Mouse (Mus musculus): ENCODE measurements around the gene Wdr20. TPM values are rescaled to one million over a fixed set of nuclear protein-coding genes. Genes with fewer than 3 reads are reported as not detected.
"Not testable (repeated sequence)": the region's sequence is repeated elsewhere in the genome, so short reads cannot be mapped to it uniquely, and the experiment has no call there.

Wdr20 gene
- polyA plus RNA-seq, 1 experiment from 2014 or later = 27.1 TPM

DNA sequence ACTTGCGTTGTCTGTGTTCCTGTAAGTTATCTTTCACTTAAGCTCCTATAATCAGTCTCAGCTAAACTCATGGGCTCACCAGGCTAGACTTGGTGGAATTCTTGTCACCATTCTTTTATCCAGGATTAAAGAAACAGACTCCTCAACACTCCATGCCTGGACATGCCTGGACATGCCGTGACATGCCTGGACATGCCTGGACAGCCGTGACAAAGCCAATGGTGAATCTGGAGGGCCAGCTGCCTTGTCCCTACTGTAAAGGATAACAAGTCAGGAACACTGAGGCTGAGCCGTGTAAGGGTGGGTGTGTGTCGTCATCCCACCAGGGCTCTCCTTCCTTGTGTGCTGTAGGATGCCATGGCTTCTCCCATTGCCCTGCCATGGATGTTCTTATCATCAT is 12.7 kb upstream of the Wdr20 start:
- ATAC-seq (ENCODE audit: low read depth) = no peak
- Histone ChIP-seq H3K4me3 (no peak overlapping the region), H3K4me2 (no peak overlapping the region), H3K9me3 (no peaks in the 10 kb centered on the region), H3K4me1 (replicated peaks) (no peaks in the 10 kb centered on the region), H3K27me3 (peaks cover 9% of the 10 kb centered on the region; the same call in 1 of the 2 replicates), H3K9ac (no peak overlapping the region), H3K27ac (replicated peaks) (no peak overlapping the region), H3K36me3 (no peaks in the 10 kb centered on the region)
- 95% methylated on average over 5 of the region's 5 CpGs for WGBS

DNA sequence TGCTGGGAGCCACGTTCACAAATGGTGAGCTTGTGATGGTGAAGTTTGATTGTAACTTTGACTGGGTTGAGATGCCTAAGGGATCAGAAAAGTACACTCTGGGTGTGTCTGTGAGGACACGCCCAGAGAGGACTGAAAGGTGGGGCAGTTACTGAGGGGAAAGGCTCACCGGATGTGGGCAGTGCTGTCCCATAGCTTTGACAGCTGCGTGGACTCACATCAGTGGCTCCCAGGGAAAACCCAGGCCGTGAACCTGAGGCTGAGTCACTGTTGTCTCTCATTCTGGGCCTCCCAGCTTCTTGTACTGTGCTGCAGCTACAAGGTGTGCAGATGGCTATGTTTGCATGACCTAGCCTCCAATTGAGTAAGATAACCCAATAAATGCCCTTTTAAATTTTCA is 12.3 kb upstream of the Wdr20 start:
- ATAC-seq (ENCODE audit: low read depth) = no peak
- H3K27ac ChIP-seq (replicated peaks) = no peak overlapping the region
- WGBS = 85% methylated on average over 5 of the region's 5 CpGs
- no peak overlapping the region for H3K9ac ChIP-seq
- peaks cover 9% of the 10 kb centered on the region; the same call in 1 of the 2 replicates for H3K27me3 ChIP-seq
- H3K36me3 ChIP-seq = no peaks in the 10 kb centered on the region
- no peaks in the 10 kb centered on the region for H3K9me3 ChIP-seq
- H3K4me1 ChIP-seq (replicated peaks) = no peaks in the 10 kb centered on the region
- no peak overlapping the region for H3K4me3 ChIP-seq
- H3K4me2 ChIP-seq = no peak overlapping the region

DNA sequence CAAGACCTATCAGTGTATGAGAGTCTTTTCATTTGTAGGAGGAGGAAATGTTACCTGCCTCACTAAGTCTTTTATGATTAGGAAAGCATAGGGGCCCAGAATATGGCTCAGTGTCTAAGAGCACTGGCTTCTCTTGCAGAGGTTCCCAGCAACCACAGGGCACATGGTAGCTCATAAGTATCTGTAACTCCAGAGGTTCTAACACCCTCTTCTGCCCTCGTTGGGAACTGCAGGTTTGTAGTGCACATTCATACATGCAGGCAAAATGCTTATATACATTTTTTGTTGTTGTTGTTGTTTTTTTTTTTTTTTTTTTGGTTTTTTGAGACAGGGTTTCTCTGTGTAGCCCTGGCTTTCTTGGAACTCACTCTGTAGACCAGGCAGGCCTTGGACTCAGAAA is 11.3 kb upstream of the Wdr20 start:
- H3K4me3 ChIP-seq = no peak overlapping the region
- H3K27me3 ChIP-seq = peaks cover 9% of the 10 kb centered on the region; the same call in 1 of the 2 replicates
- no peak for ATAC-seq (ENCODE audit: low read depth)
- H3K36me3 ChIP-seq = no peaks in the 10 kb centered on the region
- no peak overlapping the region for H3K9ac ChIP-seq
- no peak overlapping the region for H3K4me2 ChIP-seq
- WGBS = 57% methylated on average over 1 of the region's 1 CpGs
- no peaks in the 10 kb centered on the region for H3K4me1 ChIP-seq (replicated peaks)
- no peaks in the 10 kb centered on the region for H3K9me3 ChIP-seq
- no peak overlapping the region for H3K27ac ChIP-seq (replicated peaks)

DNA sequence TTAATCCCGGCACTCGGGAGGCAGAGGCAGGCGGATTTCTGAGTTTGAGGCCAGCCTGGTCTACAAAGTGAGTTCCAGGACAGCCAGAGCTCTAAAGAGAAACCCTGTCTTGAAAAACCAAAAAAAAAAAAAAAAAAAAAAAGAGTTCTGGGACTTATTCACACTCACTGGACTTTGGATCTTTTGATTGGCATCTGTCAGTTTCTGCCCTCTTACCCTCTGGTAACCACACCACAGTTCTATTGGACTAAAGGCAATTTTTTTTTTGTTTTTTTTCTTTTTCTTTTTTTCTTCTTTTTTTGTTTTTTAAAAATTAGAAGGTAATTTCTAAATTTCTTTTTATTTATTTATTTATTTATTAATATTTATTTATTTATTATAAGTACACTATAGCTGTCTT is 4.5 kb upstream of the Wdr20 start:
- H3K27ac ChIP-seq (replicated peaks); ATAC-seq (ENCODE audit: low read depth); H3K4me2 ChIP-seq; H3K36me3 ChIP-seq; H3K9ac ChIP-seq; H3K9me3 ChIP-seq; H3K27me3 ChIP-seq; H3K4me3 ChIP-seq: not testable (repeated sequence)
- peaks cover 10% of the 10 kb centered on the region for H3K4me1 ChIP-seq (replicated peaks)
- WGBS = 98% methylated on average over 3 of the region's 3 CpGs

DNA sequence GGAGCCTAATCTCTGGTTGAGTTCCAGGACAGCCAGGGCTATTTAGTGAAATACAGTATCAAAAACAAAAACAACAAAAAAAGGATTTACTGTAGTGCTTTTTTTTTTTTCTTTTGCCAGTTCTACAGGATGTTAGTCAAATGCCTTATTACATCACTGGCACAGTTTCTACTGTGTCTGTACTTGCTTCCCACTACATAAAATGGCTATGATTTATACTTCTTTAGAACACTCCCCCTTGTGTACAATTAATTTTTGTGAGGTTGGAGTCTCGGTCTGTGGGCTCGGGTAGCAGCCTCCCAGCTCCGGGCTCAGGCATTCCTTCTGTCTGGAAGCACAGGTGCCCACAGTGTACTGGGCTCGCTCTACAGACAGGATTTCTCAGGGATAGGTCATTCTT is 1.1 kb upstream of the Wdr20 start:
- H3K27ac ChIP-seq (replicated peaks) = no peak overlapping the region
- 8% methylated on average over 4 of the region's 4 CpGs for WGBS
- H3K9ac ChIP-seq = 0 out of 2 replicates have a peak overlapping the region, but pooled peaks have one; percentile 79

DNA sequence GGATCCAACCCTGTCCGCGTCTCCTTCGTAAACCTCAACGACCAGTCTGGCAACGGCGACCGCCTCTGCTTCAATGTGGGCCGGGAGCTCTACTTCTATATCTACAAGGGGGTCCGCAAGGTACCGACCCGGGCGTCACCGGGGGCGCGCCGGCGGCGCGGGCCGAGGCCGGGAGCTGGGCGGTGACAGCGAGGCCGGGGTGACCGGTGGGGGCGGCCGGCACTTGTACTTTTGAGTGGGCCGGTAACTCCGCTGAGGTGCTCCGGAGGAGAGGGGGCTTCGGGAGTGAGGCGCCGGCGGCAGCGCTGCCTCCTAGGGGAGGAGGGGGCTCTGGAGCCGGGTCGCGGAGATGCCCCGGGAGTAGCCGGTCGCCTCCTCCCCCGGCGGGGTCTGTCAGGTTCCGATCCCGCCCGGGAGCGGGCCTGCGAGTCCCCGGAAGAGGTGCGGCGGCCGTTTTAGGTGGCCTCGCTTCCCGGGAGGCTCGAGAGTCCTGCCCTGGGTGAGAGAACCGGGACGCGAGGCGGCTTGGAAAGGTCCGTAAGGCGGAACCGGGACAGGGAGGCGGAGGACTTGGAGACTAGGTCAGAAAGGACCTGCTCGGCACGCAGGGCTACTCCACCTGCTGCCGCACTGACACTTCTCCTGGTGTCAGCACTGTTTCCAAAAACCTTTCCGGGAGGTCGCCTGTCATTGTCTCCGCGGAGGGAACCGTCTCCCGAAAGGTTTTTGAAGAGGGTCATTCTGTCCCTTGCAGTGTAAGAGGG is 596 bp downstream of the Wdr20 start:
- no peaks in the 10 kb centered on the region for H3K9me3 ChIP-seq
- H3K27me3 ChIP-seq = no peaks in the 10 kb centered on the region; the same call in none of the 2 replicates
- ATAC-seq (ENCODE audit: low read depth) = peak; percentile 81
- peak overlapping the region; percentile 99 for H3K4me3 ChIP-seq
- peak overlapping the region; percentile 89 for H3K4me2 ChIP-seq
- WGBS = under 1% methylated on average over 66 of the region's 72 CpGs
- H3K27ac ChIP-seq (replicated peaks) = peak overlapping the region; percentile 92
- H3K36me3 ChIP-seq = no peaks in the 10 kb centered on the region
- H3K4me1 ChIP-seq (replicated peaks) = peaks cover 26% of the 10 kb centered on the region
- H3K9ac ChIP-seq = peak overlapping the region; percentile 97

More for the DNA sequence above, 1.1 kb upstream of the Wdr20 start:
- Histone ChIP-seq H3K4me3 (peak overlapping the region; percentile 99), H3K36me3 (no peaks in the 10 kb centered on the region), H3K4me2 (peak overlapping the region; percentile 89), H3K9me3 (no peaks in the 10 kb centered on the region), H3K4me1 (replicated peaks) (peaks cover 26% of the 10 kb centered on the region), H3K27me3 (no peaks in the 10 kb centered on the region; the same call in none of the 2 replicates)
- no peak for ATAC-seq (ENCODE audit: low read depth)

DNA sequence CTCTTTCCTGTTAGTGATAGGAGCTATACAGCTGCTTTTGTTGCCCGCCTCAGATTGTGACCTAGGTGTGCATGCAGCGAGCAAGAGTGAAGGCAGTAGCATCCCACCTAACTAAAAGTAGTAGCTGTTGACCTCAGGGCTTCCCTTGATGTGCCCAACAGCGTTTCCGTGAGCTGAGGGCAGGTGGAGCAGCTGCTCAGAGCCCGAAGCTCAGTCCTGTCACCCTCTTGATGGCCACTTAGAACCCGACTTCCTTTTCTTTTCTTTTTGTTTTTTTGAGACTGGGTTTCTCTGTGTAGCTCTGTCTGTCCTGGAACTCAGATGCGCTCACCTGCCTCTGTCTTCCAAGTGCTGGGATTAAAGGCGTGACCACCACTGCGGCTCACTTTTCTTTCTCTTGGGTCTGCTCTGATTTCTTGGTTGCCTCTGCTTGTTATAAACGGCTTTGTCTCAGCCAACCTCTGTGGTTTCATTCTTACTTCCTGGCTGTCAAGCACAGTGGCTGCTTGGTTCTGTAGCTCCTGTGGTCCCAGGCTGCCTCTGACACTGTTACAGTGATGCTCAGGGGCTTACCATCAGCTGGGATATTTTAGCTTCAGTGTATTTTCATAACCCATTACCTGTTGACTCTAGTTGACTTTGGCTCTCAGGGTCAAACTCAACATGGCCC is 13.2 kb downstream of the Wdr20 start:
- WGBS = 88% methylated on average over 10 of the region's 10 CpGs
- no peak overlapping the region for H3K4me2 ChIP-seq
- no peak overlapping the region for H3K9ac ChIP-seq
- H3K4me3 ChIP-seq = no peak overlapping the region
- no peak for ATAC-seq (ENCODE audit: low read depth)
- no peak overlapping the region for H3K27ac ChIP-seq (replicated peaks)
- H3K4me1 ChIP-seq (replicated peaks) = peaks cover 2% of the 10 kb centered on the region; the same call in 1 of the 2 replicates
- H3K9me3 ChIP-seq = peaks cover 12% of the 10 kb centered on the region; the same call in 1 of the 2 replicates
- H3K36me3 ChIP-seq = peaks cover 14% of the 10 kb centered on the region; the same call in 1 of the 2 replicates
- no peaks in the 10 kb centered on the region for H3K27me3 ChIP-seq

DNA sequence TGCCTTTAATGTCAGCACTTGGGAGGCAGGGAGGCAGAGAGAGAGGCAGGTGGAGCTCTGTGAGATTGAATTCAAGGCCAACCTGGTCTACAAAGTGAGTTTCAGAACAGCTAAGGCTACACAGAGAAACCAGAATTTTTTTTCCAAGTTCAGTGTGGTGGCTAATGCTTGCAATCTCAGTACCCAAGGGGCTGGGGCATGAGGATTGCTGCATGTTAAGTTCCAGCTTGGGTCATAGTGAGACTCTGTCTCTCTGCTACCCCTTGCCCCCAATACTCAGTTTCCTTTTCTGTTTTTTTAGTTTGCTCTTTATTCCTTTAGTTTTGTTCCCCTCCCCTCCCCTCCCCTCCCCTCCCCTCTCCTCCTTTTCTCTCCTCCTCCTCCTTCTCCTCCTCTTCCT is 15.0 kb downstream of the Wdr20 start:
- Histone ChIP-seq H3K9me3 (peaks cover 12% of the 10 kb centered on the region; the same call in 1 of the 2 replicates), H3K27ac (replicated peaks) (no peak overlapping the region), H3K36me3 (peaks cover 14% of the 10 kb centered on the region; the same call in 1 of the 2 replicates), H3K27me3 (no peaks in the 10 kb centered on the region), H3K4me1 (replicated peaks) (peaks cover 2% of the 10 kb centered on the region; the same call in 1 of the 2 replicates), H3K4me3 (no peak overlapping the region), H3K4me2 (no peak overlapping the region), H3K9ac (no peak overlapping the region)
- ATAC-seq (ENCODE audit: low read depth) = no peak

DNA sequence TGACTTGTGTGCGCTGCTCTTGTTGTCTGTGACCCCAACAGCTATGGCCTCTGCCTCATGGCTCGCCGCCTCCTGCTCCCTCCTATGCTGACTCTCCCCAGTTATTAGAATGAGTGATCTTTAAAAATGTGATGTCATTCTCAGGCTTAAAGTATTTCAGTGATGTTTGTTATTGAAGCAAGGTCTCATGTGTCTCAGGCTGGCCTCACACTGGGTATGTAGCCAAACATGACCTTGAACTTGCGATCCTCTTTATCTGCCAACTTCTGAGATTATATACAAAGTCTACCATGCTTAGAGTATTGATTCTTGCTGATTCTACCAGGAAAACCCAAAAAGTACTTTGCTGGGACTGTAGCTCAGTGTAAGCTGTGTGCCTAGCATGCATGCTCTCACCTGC is 16.2 kb downstream of the Wdr20 start:
- H3K27me3 ChIP-seq = no peaks in the 10 kb centered on the region
- H3K9me3 ChIP-seq = peaks cover 12% of the 10 kb centered on the region; the same call in 1 of the 2 replicates
- no peak overlapping the region for H3K9ac ChIP-seq
- 97% methylated on average over 4 of the region's 4 CpGs for WGBS
- no peak overlapping the region for H3K4me3 ChIP-seq
- ATAC-seq (ENCODE audit: low read depth) = no peak
- H3K4me1 ChIP-seq (replicated peaks) = peaks cover 2% of the 10 kb centered on the region; the same call in 1 of the 2 replicates
- H3K27ac ChIP-seq (replicated peaks) = no peak overlapping the region
- peaks cover 14% of the 10 kb centered on the region; the same call in 1 of the 2 replicates for H3K36me3 ChIP-seq
- no peak overlapping the region for H3K4me2 ChIP-seq

DNA sequence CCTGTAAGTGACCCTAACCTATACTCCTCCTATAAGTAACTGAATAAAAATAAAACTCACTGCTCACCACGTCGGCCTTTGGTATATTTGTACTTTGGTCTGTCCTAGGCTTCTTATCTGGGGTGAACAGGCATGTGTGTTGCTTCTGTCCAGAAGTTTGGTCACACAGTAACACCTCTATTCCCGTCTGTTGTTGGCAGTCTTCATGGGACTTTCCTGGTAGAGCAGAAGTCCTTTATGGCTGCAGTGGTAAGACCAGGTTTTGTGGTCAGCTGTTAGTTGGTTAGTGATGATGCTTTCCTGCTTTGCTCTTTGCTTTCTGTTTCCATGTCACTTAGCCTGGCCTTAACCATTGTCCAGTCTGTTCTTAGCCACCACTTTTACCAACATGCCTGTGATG is 19.4 kb downstream of the Wdr20 start:
- H3K36me3 ChIP-seq = peaks cover 14% of the 10 kb centered on the region; the same call in 1 of the 2 replicates
- WGBS = 90% methylated on average over 3 of the region's 3 CpGs

DNA sequence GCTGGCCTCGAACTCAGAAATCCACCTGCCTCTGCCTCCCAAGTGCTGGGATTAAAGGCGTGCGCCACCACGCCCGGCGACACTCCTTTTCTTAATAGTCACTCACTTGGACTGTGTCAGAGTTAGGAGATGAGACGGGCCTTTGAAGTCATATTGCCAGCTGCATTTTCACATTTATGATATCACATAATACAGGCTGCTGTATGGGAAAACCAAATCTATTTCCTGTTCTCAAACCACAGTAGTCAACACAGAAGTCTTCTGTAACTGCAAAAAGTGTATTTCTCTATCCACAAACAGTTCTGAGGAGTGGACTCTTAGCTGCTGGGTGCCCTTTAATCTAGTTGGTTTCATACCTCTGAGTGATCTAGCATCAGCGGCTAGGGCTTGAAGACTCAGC is 21.2 kb downstream of the Wdr20 start:
- Histone ChIP-seq H3K4me2 (no peak overlapping the region), H3K9me3 (peaks cover 12% of the 10 kb centered on the region; the same call in 1 of the 2 replicates), H3K27me3 (no peaks in the 10 kb centered on the region), H3K9ac (no peak overlapping the region), H3K4me3 (no peak overlapping the region), H3K36me3 (peaks cover 14% of the 10 kb centered on the region; the same call in 1 of the 2 replicates), H3K27ac (replicated peaks) (no peak overlapping the region), H3K4me1 (replicated peaks) (peaks cover 14% of the 10 kb centered on the region; the same call in 1 of the 2 replicates)
- 96% methylated on average over 8 of the region's 8 CpGs for WGBS
- ATAC-seq (ENCODE audit: low read depth) = no peak

More for the DNA sequence above, 19.4 kb downstream of the Wdr20 start:
- Histone ChIP-seq H3K27ac (replicated peaks) (no peak overlapping the region), H3K4me3 (no peak overlapping the region), H3K4me2 (no peak overlapping the region), H3K9ac (no peak overlapping the region), H3K9me3 (peaks cover 12% of the 10 kb centered on the region; the same call in 1 of the 2 replicates), H3K27me3 (no peaks in the 10 kb centered on the region), H3K4me1 (replicated peaks) (peaks cover 11% of the 10 kb centered on the region)
- no peak for ATAC-seq (ENCODE audit: low read depth)

DNA sequence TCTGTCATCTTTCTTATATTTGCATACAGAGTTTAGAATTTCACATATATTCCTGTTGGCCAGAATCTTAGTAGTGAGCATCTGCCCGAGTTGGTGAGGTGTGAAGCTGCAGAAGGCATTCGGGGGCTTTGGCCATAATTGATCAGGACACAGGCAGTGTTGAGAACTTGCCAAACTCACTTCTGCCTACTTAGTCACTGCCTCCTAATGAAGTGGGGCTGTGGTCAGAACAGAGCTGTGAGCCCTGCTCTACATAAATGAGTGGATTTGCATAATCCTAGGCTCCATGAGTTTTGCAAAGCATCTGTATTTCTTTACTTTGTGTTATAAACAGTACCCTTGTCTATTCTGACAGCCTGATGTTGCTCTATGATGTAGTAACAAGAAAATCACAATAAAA is 24.6 kb downstream of the Wdr20 start:
- Histone ChIP-seq H3K36me3 (no peaks in the 10 kb centered on the region), H3K4me1 (replicated peaks) (peaks cover 24% of the 10 kb centered on the region; the same call in 1 of the 2 replicates), H3K4me3 (no peak overlapping the region), H3K9me3 (no peaks in the 10 kb centered on the region), H3K27me3 (no peaks in the 10 kb centered on the region), H3K4me2 (no peak overlapping the region), H3K27ac (replicated peaks) (no peak overlapping the region), H3K9ac (no peak overlapping the region)
- no peak for ATAC-seq (ENCODE audit: low read depth)
- WGBS = 81% methylated on average over 2 of the region's 2 CpGs
